Mouse (Mus musculus) large intestine, adult 2 months (tissue): ENCODE measurements around the gene Gm6401. TPM values are rescaled to one million over a fixed set of nuclear protein-coding genes. Genes with fewer than 3 reads are reported as not detected.
"Not testable (repeated sequence)": the region's sequence is repeated elsewhere in the genome, so short reads cannot be mapped to it uniquely, and the experiment has no call there.

Source experiments
- DNase-seq: peaks from one replicate; pipeline ENCODE4 v3.0.0-alpha.2; 2012; ENCODE audit warnings: low read depth, low spot score
- WGBS: fragments of 180-500 bp; shearing (Covaris S2); methylation state at CpG from one replicate; pipeline ENCODE4 v1.1.7; 2018; 5-methylcytosine and 5-hydroxymethylcytosine counted together
- polyA plus RNA-seq: library from polyadenylated mRNA; depleted of rRNA; stranded (reverse); fragments of >200 nt; gene quantifications from 2 replicates; pipeline ENCODE4 v1.2.3, GENCODE M21; 2012; rRNA removed

Gene Gm6401
- not detected in 2 replicates for polyA plus RNA-seq

- WGBS: 85% methylated on average over 1 of the region's 1 CpGs
- DNase-seq: not testable (repeated sequence)
These were observed at the start of gene Gm6401 for GRCm38 (mm10) chr14:41967827-41968226. Gm6401 (minus strand) TSS chr14:41967927.

- WGBS: 67% methylated on average over 1 of the region's 1 CpGs
- DNase-seq: not testable (repeated sequence)
These were observed 15.5 kb upstream of the Gm6401 start, which contains the start of gene Gm3543 for GRCm38 (mm10) chr14:41983225-41983624. Gm3543 (minus strand) TSS chr14:41983325.

DNA sequence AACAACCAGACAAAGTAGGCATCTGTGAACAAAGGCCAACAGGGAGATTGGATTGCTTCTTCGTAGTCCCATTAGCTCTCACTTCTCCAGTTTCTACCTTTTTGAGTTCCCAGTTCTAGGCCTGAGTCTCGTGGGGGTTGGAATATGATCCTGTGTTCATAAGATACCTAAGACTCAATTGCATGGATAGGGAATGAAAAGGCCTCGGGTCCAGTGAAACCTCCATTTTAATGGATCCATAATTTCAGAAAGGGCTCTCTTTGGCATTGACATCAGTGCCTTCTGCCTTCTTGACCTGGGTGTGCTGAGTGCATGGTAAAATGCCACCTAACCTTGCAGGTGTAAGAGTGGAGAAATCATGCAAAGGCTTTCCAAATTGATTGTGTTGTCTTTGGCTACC lies 869 bp upstream of the Gm6401 start:
- 51% methylated on average over 3 of the region's 3 CpGs for WGBS
- DNase-seq: not testable (repeated sequence)

DNA sequence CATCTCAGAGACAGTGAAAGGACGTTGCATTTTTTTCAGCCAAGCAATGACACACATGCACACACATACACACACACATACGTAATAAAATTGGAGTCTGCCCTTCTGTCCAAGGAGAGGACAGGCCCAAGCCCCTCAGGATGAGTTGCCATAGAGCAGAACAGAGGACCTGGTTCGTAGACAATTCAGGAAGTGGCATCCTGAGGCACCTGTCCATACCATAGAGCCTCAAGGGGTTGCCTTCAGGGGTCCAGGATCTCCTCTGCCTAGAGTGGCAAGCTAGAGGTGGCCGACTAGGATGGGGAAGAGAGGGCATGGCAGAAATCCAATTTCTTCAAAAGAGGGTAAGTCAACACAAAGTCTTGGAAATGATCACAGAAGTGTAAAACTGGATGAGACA lies 3.6 kb downstream of the Gm6401 start:
- WGBS: 59% methylated on average over 4 of the region's 4 CpGs
- not testable (repeated sequence) for DNase-seq

- WGBS: 81% methylated on average over 2 of the region's 2 CpGs
- not testable (repeated sequence) for DNase-seq
These were observed 24.0 kb downstream of the Gm6401 start, which contains the start of gene 1700024B05Rik for GRCm38 (mm10) chr14:41943695-41944094. 1700024B05Rik (plus strand) TSS chr14:41943995.

DNA sequence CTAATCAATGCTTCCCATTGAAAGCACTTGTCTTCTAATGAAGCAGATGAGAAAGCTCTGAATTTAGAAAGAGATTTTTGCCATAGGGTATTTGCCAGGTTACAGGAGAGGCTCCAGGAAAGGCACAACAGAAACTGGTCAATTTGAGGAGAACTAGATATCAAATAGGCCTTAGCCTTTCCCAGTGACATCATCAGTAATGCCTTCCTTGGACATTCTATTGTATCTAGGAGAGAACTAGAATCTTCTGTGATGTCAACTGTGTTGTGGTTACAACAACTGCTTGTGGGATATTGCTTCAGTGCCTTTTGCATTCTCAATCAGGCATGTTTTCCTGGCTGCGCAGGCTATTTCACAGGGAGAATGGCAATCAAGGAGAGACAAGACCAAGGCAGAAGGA lies 43.1 kb downstream of the Gm6401 start, which contains the start of gene 1700049E17Rik1:
Gene 1700049E17Rik1, plus strand, starts transcription at position 301 of the 400 bp plus-strand sequence.
- not testable (repeated sequence) for DNase-seq
- WGBS: no CpG with 5 or more reads among the region's 1 CpGs

Other genes starting within 250 kb of the Gm6401 start
- gene Gm7929, start 217.3 kb downstream of the Gm6401 start, polyA plus RNA-seq: not detected in 2 replicates
- gene Gm47189, start 195.5 kb downstream of the Gm6401 start, polyA plus RNA-seq: not detected in 2 replicates
- gene Gm7980, start 60.6 kb downstream of the Gm6401 start, polyA plus RNA-seq: not detected in 2 replicates
- gene 1700049E17Rik1, start 43.0 kb downstream of the Gm6401 start, polyA plus RNA-seq: not detected in 2 replicates
- not detected in 2 replicates for gene 1700024B05Rik, start 23.9 kb downstream of the Gm6401 start, polyA plus RNA-seq
- gene Gm3543, start 15.4 kb upstream of the Gm6401 start, polyA plus RNA-seq: not detected in 2 replicates
- not detected in 2 replicates for gene Gm7951, start 149.4 kb upstream of the Gm6401 start, polyA plus RNA-seq
- gene Gm17027, start 194.7 kb upstream of the Gm6401 start, polyA plus RNA-seq: not detected in 2 replicates
- not detected in 2 replicates for gene Gm3573, start 222.9 kb upstream of the Gm6401 start, polyA plus RNA-seq